Mouse (Mus musculus) ES-Bruce4 (cell line): ENCODE data around the gene Trappc4.

Experiments used
- CTCF ChIP-seq: IDR thresholded peaks from one replicate; pipeline ENCODE4 v1.8.1; 2011; ENCODE audit warnings: low read depth, low read length
- EP300 ChIP-seq: IDR thresholded peaks from 2 replicates; pipeline ENCODE4 v1.6.1; 2011; ENCODE audit warnings: low read depth, low read length; ENCODE audit not compliant: insufficient read depth
- POLR2A ChIP-seq: IDR thresholded peaks from one replicate; pipeline ENCODE4 v1.8.1; 2011; ENCODE audit warnings: low read length; ENCODE audit not compliant: insufficient read depth

DNA sequence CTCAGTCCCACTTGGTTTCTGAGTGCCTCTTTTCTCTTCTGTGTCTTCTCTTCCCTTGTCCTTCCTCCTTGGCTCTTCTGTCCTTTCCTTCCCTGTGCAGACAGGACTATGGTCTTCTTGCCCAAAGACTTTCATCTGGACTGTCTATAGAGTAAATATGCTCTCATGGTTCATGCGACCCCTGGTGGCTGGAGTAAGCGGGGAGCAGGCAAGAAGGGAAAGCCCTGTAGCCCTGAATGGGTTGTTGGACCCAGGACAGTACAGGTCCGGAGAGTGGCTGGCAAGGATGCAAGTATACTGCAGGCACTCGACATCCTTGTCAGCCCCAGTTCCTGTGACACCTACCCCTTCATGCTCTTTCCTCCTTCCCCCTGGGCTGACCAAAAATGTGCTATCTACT, 15.9 kb downstream of the Trappc4 start:
- TF ChIP-seq CTCF = peak; percentile 70
- no peak for TF ChIP-seq POLR2A
- no peak for TF ChIP-seq EP300
